Mouse (Mus musculus): Measurements from ENCODE around the gene Kpnb1. TPM values are rescaled to one million over a fixed set of nuclear protein-coding genes. Genes with fewer than 3 reads are reported as not detected.
A peak's percentile ranks its signal among the peaks of the same experiment; 100 is the strongest.

The Kpnb1 gene
- 34.0 and 35.2 TPM in 2 replicates for polyA plus RNA-seq (2015; fragmentation: Nextera tagmentation; extraction: Ambion mirVana)

- H3K9ac ChIP-seq: peak within 1 kb of the TSS; percentile 99
- ATAC-seq (ENCODE audit: extremely low read depth, insufficient number of reproducible peaks, low FRiP score, low TSS enrichment): peak; percentile 91
- peak within 1 kb of the TSS; percentile 93 for H3K4me3 ChIP-seq
- WGBS: under 1% methylated on average over 96 of the region's 101 CpGs
- no peaks in the 10 kb centered on the region for H3K27me3 ChIP-seq (replicated peaks)
- H3K36me3 ChIP-seq: peaks cover 38% of the 10 kb centered on the region
- no peaks in the 10 kb centered on the region for H3K9me3 ChIP-seq
- H3K4me1 ChIP-seq: peaks cover 45% of the 10 kb centered on the region
- peak within 1 kb of the TSS; percentile 99 for H3K27ac ChIP-seq (replicated peaks)
- H3K4me2 ChIP-seq: peak within 1 kb of the TSS; percentile 83
Observed at GRCm38 (mm10) chr11:97187764-97188642, at the start of gene Kpnb1. Gene Kpnb1, minus strand, starts transcription at chr11:97187881.

- H3K4me1 ChIP-seq: no peaks in the 10 kb centered on the region
- H3K4me2 ChIP-seq: no peak overlapping the region
- no peaks in the 10 kb centered on the region for H3K9me3 ChIP-seq
- no peaks in the 10 kb centered on the region for H3K27me3 ChIP-seq (replicated peaks)
- no peak overlapping the region for H3K9ac ChIP-seq
- ATAC-seq (ENCODE audit: extremely low read depth, insufficient number of reproducible peaks, low FRiP score, low TSS enrichment): no peak
- WGBS: 92% methylated on average over 5 of the region's 5 CpGs
- peaks cover 85% of the 10 kb centered on the region for H3K36me3 ChIP-seq
- no peak overlapping the region for H3K27ac ChIP-seq (replicated peaks)
- no peak overlapping the region for H3K4me3 ChIP-seq
Observed at GRCm38 (mm10) chr11:97232436-97232835, 44.8 kb upstream of the Kpnb1 start.

- Histone ChIP-seq H3K4me3 (no peak overlapping the region), H3K9me3 (no peaks in the 10 kb centered on the region), H3K27ac (replicated peaks) (no peak overlapping the region), H3K9ac (no peak overlapping the region), H3K27me3 (replicated peaks) (no peaks in the 10 kb centered on the region), H3K4me1 (no peaks in the 10 kb centered on the region), H3K4me2 (no peak overlapping the region), H3K36me3 (peaks cover 86% of the 10 kb centered on the region)
- no peak for ATAC-seq (ENCODE audit: extremely low read depth, insufficient number of reproducible peaks, low FRiP score, low TSS enrichment)
- 81% methylated on average over 2 of the region's 2 CpGs for WGBS
Observed at GRCm38 (mm10) chr11:97229396-97229795, 41.7 kb upstream of the Kpnb1 start.

- Histone ChIP-seq H3K27ac (replicated peaks) (no peak overlapping the region), H3K9me3 (no peaks in the 10 kb centered on the region), H3K4me2 (no peak overlapping the region), H3K4me1 (no peaks in the 10 kb centered on the region), H3K4me3 (no peak overlapping the region), H3K27me3 (replicated peaks) (no peaks in the 10 kb centered on the region), H3K36me3 (peaks cover 84% of the 10 kb centered on the region), H3K9ac (no peak overlapping the region)
- 91% methylated on average over 7 of the region's 7 CpGs for WGBS
- ATAC-seq (ENCODE audit: extremely low read depth, insufficient number of reproducible peaks, low FRiP score, low TSS enrichment): no peak
Observed at GRCm38 (mm10) chr11:97228985-97229384, 41.3 kb upstream of the Kpnb1 start.

GRCm38 (mm10) chr11:97226131-97226530, 38.5 kb upstream of the Kpnb1 start:
- H3K27me3 ChIP-seq (replicated peaks): no peaks in the 10 kb centered on the region
- H3K36me3 ChIP-seq: peaks cover 90% of the 10 kb centered on the region
- no peak for ATAC-seq (ENCODE audit: extremely low read depth, insufficient number of reproducible peaks, low FRiP score, low TSS enrichment)
- no peak overlapping the region for H3K27ac ChIP-seq (replicated peaks)
- H3K9ac ChIP-seq: no peak overlapping the region
- whole genome bisulfite sequencing: 97% methylated on average over 1 of the region's 1 CpGs
- no peak overlapping the region for H3K4me2 ChIP-seq
- no peaks in the 10 kb centered on the region for H3K4me1 ChIP-seq
- H3K9me3 ChIP-seq: no peaks in the 10 kb centered on the region
- no peak overlapping the region for H3K4me3 ChIP-seq

- Histone ChIP-seq H3K4me1 (peaks cover 21% of the 10 kb centered on the region), H3K9me3 (no peaks in the 10 kb centered on the region), H3K4me3 (no peak overlapping the region), H3K27me3 (replicated peaks) (no peaks in the 10 kb centered on the region), H3K27ac (replicated peaks) (no peak overlapping the region), H3K4me2 (no peak overlapping the region), H3K36me3 (peaks cover 89% of the 10 kb centered on the region), H3K9ac (no peak overlapping the region)
- 63% methylated on average over 3 of the region's 3 CpGs for WGBS
- ATAC-seq (ENCODE audit: extremely low read depth, insufficient number of reproducible peaks, low FRiP score, low TSS enrichment): no peak
Observed at GRCm38 (mm10) chr11:97223485-97223884, 35.8 kb upstream of the Kpnb1 start.

GRCm38 (mm10) chr11:97221611-97222010, 33.9 kb upstream of the Kpnb1 start:
- no peak for ATAC-seq (ENCODE audit: extremely low read depth, insufficient number of reproducible peaks, low FRiP score, low TSS enrichment)
- no peaks in the 10 kb centered on the region for H3K27me3 ChIP-seq (replicated peaks)
- WGBS: 90% methylated on average over 2 of the region's 2 CpGs
- no peak overlapping the region for H3K4me3 ChIP-seq
- H3K9me3 ChIP-seq: no peaks in the 10 kb centered on the region
- no peak overlapping the region for H3K4me2 ChIP-seq
- no peak overlapping the region for H3K9ac ChIP-seq
- no peak overlapping the region for H3K27ac ChIP-seq (replicated peaks)
- peaks cover 21% of the 10 kb centered on the region for H3K4me1 ChIP-seq
- peaks cover 89% of the 10 kb centered on the region for H3K36me3 ChIP-seq

- no peaks in the 10 kb centered on the region for H3K9me3 ChIP-seq
- peak overlapping the region; percentile 64 for H3K27ac ChIP-seq (replicated peaks)
- H3K27me3 ChIP-seq (replicated peaks): no peaks in the 10 kb centered on the region
- H3K4me2 ChIP-seq: no peak overlapping the region
- no peak overlapping the region for H3K4me3 ChIP-seq
- peaks cover 21% of the 10 kb centered on the region for H3K4me1 ChIP-seq
- H3K36me3 ChIP-seq: peaks cover 92% of the 10 kb centered on the region
- 54% methylated on average over 3 of the region's 3 CpGs for WGBS
- no peak for ATAC-seq (ENCODE audit: extremely low read depth, insufficient number of reproducible peaks, low FRiP score, low TSS enrichment)
- H3K9ac ChIP-seq: no peak overlapping the region
Observed at GRCm38 (mm10) chr11:97220211-97220610, 32.5 kb upstream of the Kpnb1 start.

- no peaks in the 10 kb centered on the region for H3K27me3 ChIP-seq (replicated peaks)
Observed at GRCm38 (mm10) chr11:97214411-97214810, 26.7 kb upstream of the Kpnb1 start.

GRCm38 (mm10) chr11:97210728-97211400, 23.2 kb upstream of the Kpnb1 start:
- no peak overlapping the region for H3K9ac ChIP-seq
- WGBS: 84% methylated on average over 9 of the region's 9 CpGs
- H3K4me1 ChIP-seq: peaks cover 8% of the 10 kb centered on the region
- H3K4me3 ChIP-seq: no peak overlapping the region
- H3K36me3 ChIP-seq: peaks cover 95% of the 10 kb centered on the region
- ATAC-seq (ENCODE audit: extremely low read depth, insufficient number of reproducible peaks, low FRiP score, low TSS enrichment): no peak
- H3K4me2 ChIP-seq: no peak overlapping the region
- no peaks in the 10 kb centered on the region for H3K9me3 ChIP-seq
- H3K27me3 ChIP-seq (replicated peaks): no peaks in the 10 kb centered on the region
- H3K27ac ChIP-seq (replicated peaks): no peak overlapping the region

More at GRCm38 (mm10) chr11:97214411-97214810, 26.7 kb upstream of the Kpnb1 start:
- ATAC-seq (ENCODE audit: extremely low read depth, insufficient number of reproducible peaks, low FRiP score, low TSS enrichment): no peak
- H3K9me3 ChIP-seq: no peaks in the 10 kb centered on the region
- H3K4me2 ChIP-seq: no peak overlapping the region
- peaks cover 99% of the 10 kb centered on the region for H3K36me3 ChIP-seq
- peaks cover 5% of the 10 kb centered on the region for H3K4me1 ChIP-seq
- no peak overlapping the region for H3K9ac ChIP-seq
- no peak overlapping the region for H3K4me3 ChIP-seq
- WGBS: 97% methylated on average over 5 of the region's 5 CpGs
- H3K27ac ChIP-seq (replicated peaks): no peak overlapping the region

GRCm38 (mm10) chr11:97207011-97207422, 19.3 kb upstream of the Kpnb1 start:
- Histone ChIP-seq H3K27me3 (replicated peaks) (no peaks in the 10 kb centered on the region), H3K36me3 (peaks cover 62% of the 10 kb centered on the region), H3K27ac (replicated peaks) (0 out of 2 replicates have a peak overlapping the region, but pooled peaks have one; percentile 32), H3K4me2 (no peak overlapping the region), H3K4me1 (peaks cover 8% of the 10 kb centered on the region), H3K4me3 (no peak overlapping the region), H3K9me3 (no peaks in the 10 kb centered on the region), H3K9ac (no peak overlapping the region)
- ATAC-seq (ENCODE audit: extremely low read depth, insufficient number of reproducible peaks, low FRiP score, low TSS enrichment): no peak
- 42% methylated on average over 8 of the region's 8 CpGs for WGBS
